Mouse (Mus musculus) liver, embryonic 12.5 days (tissue): ENCODE measurements around the gene Zbtb45. TPM values are rescaled to one million over a fixed set of nuclear protein-coding genes. Genes with fewer than 3 reads are reported as not detected.
A peak's percentile ranks its signal among the peaks of the same experiment; 100 is the strongest.

Source experiments
- ATAC-seq: fragments of 200-750 bp; cut with Nextera tagmentation; 2 replicates; pipeline ENCODE4 v1.8.0; 2017; ENCODE audit warnings: moderate number of reproducible peaks, mild to moderate bottlenecking, moderate library complexity
- H3K27ac ChIP-seq: fragments of 300-500 bp; sonication (generic); 2 replicates; pipeline ENCODE4 v1.5.1; 2016; ENCODE audit warnings: mild to moderate bottlenecking
- H3K27me3 ChIP-seq: fragments of 300-500 bp; sonication (generic); replicated peaks from 2 replicates; pipeline ENCODE4 v1.6.1; 2016; ENCODE audit warnings: mild to moderate bottlenecking, moderate library complexity
- H3K36me3 ChIP-seq: fragments of 300-500 bp; sonication (generic); 2 replicates; pipeline ENCODE4 v1.6.1; 2016; ENCODE audit warnings: mild to moderate bottlenecking, moderate library complexity
- H3K4me1 ChIP-seq: fragments of 300-500 bp; sonication (generic); 2 replicates; pipeline ENCODE4 v1.6.1; 2016
- H3K4me2 ChIP-seq: fragments of 300-500 bp; sonication (generic); 2 replicates; pipeline ENCODE4 v1.6.1; 2016; ENCODE audit warnings: mild to moderate bottlenecking, moderate library complexity
- H3K4me3 ChIP-seq: fragments of 300-500 bp; sonication (generic); 2 replicates; pipeline ENCODE4 v1.5.1; 2016; ENCODE audit warnings: mild to moderate bottlenecking, moderate library complexity
- H3K9ac ChIP-seq: fragments of 300-500 bp; sonication (generic); 2 replicates; pipeline ENCODE4 v1.6.1; 2016; ENCODE audit warnings: mild to moderate bottlenecking, moderate library complexity
- H3K9me3 ChIP-seq: fragments of 300-500 bp; sonication (generic); replicated peaks from 2 replicates; pipeline ENCODE4 v1.6.1; 2016; ENCODE audit warnings: mild to moderate bottlenecking, moderate library complexity
- WGBS: fragments of 180-500 bp; shearing (Covaris S2); methylation state at CpG from one replicate; pipeline ENCODE4 v1.1.7; 2016; ENCODE audit not compliant: insufficient replicate concordance; 5-methylcytosine and 5-hydroxymethylcytosine counted together
- polyA plus RNA-seq: library from polyadenylated mRNA; unstranded; fragments of >200 nt; fragmentation: Nextera tagmentation; extraction: Ambion mirVana; gene quantifications from 2 replicates; pipeline ENCODE4 v1.2.1, GENCODE M21; 2016

The Zbtb45 gene
- polyA plus RNA-seq, 1 experiment from 2014 or later = 20.0 TPM

DNA sequence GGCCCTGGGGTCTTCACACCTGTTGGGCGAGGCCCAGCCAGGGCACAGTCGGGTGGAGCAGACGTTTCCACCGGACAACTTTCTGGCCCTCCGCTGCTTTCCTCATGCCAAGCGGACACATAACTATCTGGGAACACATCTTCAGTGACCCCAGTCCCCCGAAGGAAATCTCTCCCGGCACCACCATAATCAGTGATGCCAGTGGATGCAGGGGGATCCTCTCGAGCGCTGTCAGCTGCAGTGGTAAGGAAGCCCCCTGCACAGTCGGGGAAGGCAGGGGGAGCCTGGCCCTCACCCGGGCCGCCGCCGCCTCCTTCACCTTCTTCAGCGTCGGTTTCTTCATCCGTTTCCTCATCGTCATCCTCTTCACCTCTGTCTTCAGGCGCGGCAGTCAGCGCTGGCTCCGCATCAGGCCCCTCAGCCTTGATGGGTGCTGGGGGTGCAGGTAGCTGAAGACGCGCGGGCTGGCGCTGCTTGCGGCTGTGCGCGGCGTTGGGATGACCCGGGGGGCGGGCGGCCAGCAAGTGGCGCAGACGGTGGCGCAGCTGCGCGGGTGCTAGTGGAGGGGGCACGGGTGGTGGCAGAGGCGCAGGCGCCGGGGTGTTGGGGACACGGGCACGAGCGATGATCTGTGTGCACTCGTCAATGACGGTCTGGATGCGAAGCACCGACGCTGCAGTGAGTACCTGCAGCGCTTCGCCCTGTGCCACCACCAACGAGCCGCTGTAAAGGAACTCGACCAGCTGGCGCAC lies 2.3 kb downstream of the Zbtb45 start:
- H3K36me3 ChIP-seq = peaks cover 38% of the 10 kb centered on the region
- no peak overlapping the region for H3K9ac ChIP-seq
- H3K27ac ChIP-seq = no peak overlapping the region
- peak overlapping the region; percentile 78; the same call in 1 of the 2 replicates for H3K4me2 ChIP-seq
- H3K9me3 ChIP-seq = no peaks in the 10 kb centered on the region
- WGBS = 74% methylated on average over 57 of the region's 57 CpGs
- ATAC-seq = no peak
- H3K4me3 ChIP-seq = no peak overlapping the region
- H3K4me1 ChIP-seq = peaks cover 21% of the 10 kb centered on the region
- H3K27me3 ChIP-seq = 0 out of 2 replicates have a peak, but pooled peaks cover 6% of the 10 kb centered on the region

DNA sequence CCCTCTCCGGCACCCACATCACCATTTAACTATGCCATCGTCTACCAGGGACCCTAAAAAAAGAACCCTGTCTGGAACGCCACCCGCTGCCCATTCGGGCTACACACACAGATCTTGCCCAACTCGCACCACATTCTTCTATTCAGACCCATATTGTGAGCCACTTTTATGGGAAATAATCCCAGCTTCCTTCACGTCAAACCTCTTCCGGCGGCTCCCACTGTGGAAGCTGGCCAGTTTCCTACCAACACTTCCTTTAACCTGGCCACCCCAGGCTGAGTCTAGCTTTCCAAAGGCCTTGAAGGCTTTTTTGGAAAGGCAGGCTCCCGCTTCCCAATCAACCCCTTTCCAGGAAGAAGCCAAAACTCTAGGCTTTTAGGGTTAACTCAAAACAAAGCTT lies 3.3 kb downstream of the Zbtb45 start:
- Histone ChIP-seq H3K4me2 (no peak overlapping the region), H3K4me1 (peaks cover 21% of the 10 kb centered on the region), H3K27ac (no peak overlapping the region), H3K4me3 (no peak overlapping the region), H3K9ac (no peak overlapping the region), H3K27me3 (0 out of 2 replicates have a peak, but pooled peaks cover 6% of the 10 kb centered on the region), H3K36me3 (peaks cover 38% of the 10 kb centered on the region), H3K9me3 (no peaks in the 10 kb centered on the region)
- ATAC-seq = no peak
- WGBS = 85% methylated on average over 10 of the region's 10 CpGs

GRCm38 (mm10) chr7:13006011-13006410 lies 3.8 kb downstream of the Zbtb45 start:
- H3K9me3 ChIP-seq = no peaks in the 10 kb centered on the region
- WGBS = 90% methylated on average over 17 of the region's 17 CpGs
- H3K4me3 ChIP-seq = no peak overlapping the region
- peaks cover 38% of the 10 kb centered on the region for H3K36me3 ChIP-seq
- no peak overlapping the region for H3K27ac ChIP-seq
- H3K4me2 ChIP-seq = no peak overlapping the region
- peaks cover 21% of the 10 kb centered on the region for H3K4me1 ChIP-seq
- H3K9ac ChIP-seq = no peak overlapping the region; the same call in 1 of the 2 replicates
- ATAC-seq = no peak
- H3K27me3 ChIP-seq = 0 out of 2 replicates have a peak, but pooled peaks cover 6% of the 10 kb centered on the region

GRCm38 (mm10) chr7:13003380-13003779 lies 6.5 kb downstream of the Zbtb45 start:
- Histone ChIP-seq H3K9me3 (no peaks in the 10 kb centered on the region), H3K4me2 (no peak overlapping the region), H3K4me1 (peaks cover 7% of the 10 kb centered on the region), H3K36me3 (peaks cover 37% of the 10 kb centered on the region), H3K4me3 (no peak overlapping the region), H3K9ac (no peak overlapping the region), H3K27ac (no peak overlapping the region), H3K27me3 (0 out of 2 replicates have a peak, but pooled peaks cover 6% of the 10 kb centered on the region)
- WGBS = 65% methylated on average over 5 of the region's 5 CpGs
- ATAC-seq = no peak

GRCm38 (mm10) chr7:13001584-13001983 lies 8.2 kb downstream of the Zbtb45 start:
- H3K27ac ChIP-seq = no peak overlapping the region
- 44% methylated on average over 1 of the region's 1 CpGs for WGBS
- no peaks in the 10 kb centered on the region for H3K27me3 ChIP-seq
- H3K9ac ChIP-seq = no peak overlapping the region
- H3K4me1 ChIP-seq = no peaks in the 10 kb centered on the region
- ATAC-seq = no peak
- H3K4me3 ChIP-seq = no peak overlapping the region
- H3K9me3 ChIP-seq = no peaks in the 10 kb centered on the region
- no peak overlapping the region for H3K4me2 ChIP-seq
- H3K36me3 ChIP-seq = peaks cover 19% of the 10 kb centered on the region

GRCm38 (mm10) chr7:12998851-12999250 lies 11.0 kb downstream of the Zbtb45 start, which contains the start of gene Trim28:
TSS of gene Trim28 (plus strand) at chr7:12999114.
- WGBS = 67% methylated on average over 3 of the region's 3 CpGs
- H3K9ac ChIP-seq = no peak within 1 kb of the TSS
- ATAC-seq = no peak
- H3K4me3 ChIP-seq = no peak within 1 kb of the TSS
- H3K9me3 ChIP-seq = no peaks in the 10 kb centered on the region
- no peaks in the 10 kb centered on the region; the same call in 1 of the 2 replicates for H3K27me3 ChIP-seq
- no peaks in the 10 kb centered on the region for H3K4me1 ChIP-seq
- H3K4me2 ChIP-seq = no peak within 1 kb of the TSS
- H3K27ac ChIP-seq = no peak within 1 kb of the TSS
- H3K36me3 ChIP-seq = no peaks in the 10 kb centered on the region

DNA sequence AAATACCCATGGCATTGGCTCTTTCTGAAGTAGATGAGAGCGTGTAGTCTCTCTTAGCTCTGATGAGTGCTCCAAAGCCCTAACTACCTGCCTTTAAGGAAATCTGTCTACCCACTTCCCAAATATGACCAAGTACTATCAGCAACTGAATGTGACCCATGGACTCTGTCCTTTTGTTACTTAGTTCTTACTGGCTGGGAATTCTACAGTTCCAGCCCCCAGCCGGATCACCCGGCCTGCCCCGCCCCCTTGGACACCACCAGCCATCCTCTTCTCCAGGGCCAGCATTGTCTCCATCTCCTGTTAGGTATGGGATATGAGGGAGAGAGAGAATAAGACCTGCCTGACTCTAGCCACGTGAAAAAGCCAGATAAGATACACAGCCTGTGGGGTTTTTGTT lies 11.8 kb downstream of the Zbtb45 start, which contains the start of gene Slc27a5:
Gene Slc27a5 (minus strand): TSS at position 140 of the 400 bp plus-strand sequence.
- Histone ChIP-seq H3K9me3 (no peaks in the 10 kb centered on the region), H3K27ac (no peak within 1 kb of the TSS), H3K4me2 (no peak within 1 kb of the TSS), H3K4me1 (no peaks in the 10 kb centered on the region), H3K27me3 (no peaks in the 10 kb centered on the region; the same call in 1 of the 2 replicates), H3K36me3 (no peaks in the 10 kb centered on the region), H3K4me3 (no peak within 1 kb of the TSS), H3K9ac (no peak within 1 kb of the TSS)
- peak; percentile 44; the same call in 1 of the 2 replicates for ATAC-seq
- WGBS = 56% methylated on average over 5 of the region's 5 CpGs

DNA sequence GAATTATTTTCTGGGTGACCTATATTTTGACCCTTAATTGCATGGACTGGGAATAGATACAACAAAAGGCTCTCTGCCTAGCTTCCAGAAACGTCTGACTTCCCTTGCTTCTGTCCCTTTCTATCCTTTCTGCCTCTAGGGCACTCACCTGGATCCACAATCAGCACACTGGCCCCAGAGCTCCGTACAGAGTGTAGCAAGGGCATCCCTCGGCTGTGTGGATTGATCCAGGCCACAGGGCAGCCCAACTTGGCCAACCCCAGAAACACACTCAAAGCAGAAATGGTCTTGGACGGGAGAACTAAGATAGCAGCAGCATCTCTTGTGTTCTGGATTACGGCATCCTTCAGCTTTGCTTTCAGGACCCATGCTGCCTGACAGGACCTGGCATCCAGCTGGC lies 12.6 kb downstream of the Zbtb45 start:
- Histone ChIP-seq H3K36me3 (no peaks in the 10 kb centered on the region), H3K9ac (no peak overlapping the region), H3K4me2 (no peak overlapping the region), H3K27me3 (no peaks in the 10 kb centered on the region; the same call in 1 of the 2 replicates), H3K4me1 (no peaks in the 10 kb centered on the region), H3K27ac (no peak overlapping the region), H3K4me3 (no peak overlapping the region), H3K9me3 (no peaks in the 10 kb centered on the region)
- ATAC-seq = no peak
- WGBS = 59% methylated on average over 5 of the region's 5 CpGs

DNA sequence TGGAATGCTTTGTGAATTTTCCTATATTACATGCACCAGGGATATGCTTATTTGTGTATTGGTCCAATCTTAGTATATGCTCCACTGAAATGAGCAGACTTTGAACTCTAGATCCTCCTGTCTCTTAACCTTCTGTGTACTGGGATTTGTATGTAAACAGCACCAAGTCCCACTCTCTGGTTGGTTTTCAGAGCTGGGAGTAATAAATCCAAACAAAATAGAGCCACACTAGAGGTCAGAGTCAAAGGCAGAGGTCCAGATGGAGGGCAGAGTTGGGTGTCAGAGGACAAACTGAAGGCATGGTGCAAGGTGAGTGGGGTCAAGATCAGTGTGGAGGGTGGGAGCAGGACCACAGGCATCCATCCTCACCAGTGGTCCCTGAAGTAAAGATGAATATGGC lies 14.0 kb downstream of the Zbtb45 start:
- no peaks in the 10 kb centered on the region for H3K4me1 ChIP-seq
- no peak for ATAC-seq
- H3K9ac ChIP-seq = no peak overlapping the region
- no peak overlapping the region for H3K4me3 ChIP-seq
- no peaks in the 10 kb centered on the region; the same call in 1 of the 2 replicates for H3K27me3 ChIP-seq
- no peak overlapping the region for H3K4me2 ChIP-seq
- no peak overlapping the region for H3K27ac ChIP-seq
- no peaks in the 10 kb centered on the region for H3K9me3 ChIP-seq
- no peaks in the 10 kb centered on the region for H3K36me3 ChIP-seq

DNA sequence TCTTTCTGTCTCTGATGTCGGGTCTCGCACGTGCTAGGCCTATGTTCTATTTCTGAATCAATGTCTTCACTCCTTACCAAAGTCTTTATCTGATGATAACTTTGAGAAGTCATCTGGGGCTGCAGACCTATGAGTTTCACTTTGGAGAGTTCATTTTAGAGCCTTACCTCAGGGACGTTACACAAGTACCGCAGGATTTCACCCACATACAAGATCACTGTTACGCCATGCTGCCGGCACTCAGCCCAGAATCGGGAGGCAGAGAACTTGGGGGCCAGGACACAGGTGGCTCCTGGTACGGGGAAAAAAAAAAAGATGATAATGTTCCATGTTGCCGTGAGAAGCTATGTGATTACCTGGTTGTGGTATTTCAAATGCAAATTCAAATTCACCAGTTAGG lies 16.7 kb downstream of the Zbtb45 start:
- no peaks in the 10 kb centered on the region; the same call in 1 of the 2 replicates for H3K27me3 ChIP-seq
- no peaks in the 10 kb centered on the region for H3K9me3 ChIP-seq
- no peaks in the 10 kb centered on the region for H3K36me3 ChIP-seq
- no peak overlapping the region for H3K4me2 ChIP-seq
- peaks cover 12% of the 10 kb centered on the region for H3K4me1 ChIP-seq
- H3K4me3 ChIP-seq = no peak overlapping the region
- no peak overlapping the region for H3K9ac ChIP-seq
- H3K27ac ChIP-seq = no peak overlapping the region
- WGBS = 71% methylated on average over 10 of the region's 10 CpGs
- ATAC-seq = no peak

GRCm38 (mm10) chr7:12992222-12992621 lies 17.6 kb downstream of the Zbtb45 start:
- Histone ChIP-seq H3K4me3 (no peak overlapping the region), H3K27me3 (no peaks in the 10 kb centered on the region; the same call in 1 of the 2 replicates), H3K9me3 (no peaks in the 10 kb centered on the region), H3K9ac (no peak overlapping the region), H3K4me1 (peaks cover 21% of the 10 kb centered on the region), H3K36me3 (no peaks in the 10 kb centered on the region), H3K27ac (no peak overlapping the region), H3K4me2 (no peak overlapping the region)
- 1% methylated on average over 3 of the region's 3 CpGs for WGBS
- ATAC-seq = no peak

DNA sequence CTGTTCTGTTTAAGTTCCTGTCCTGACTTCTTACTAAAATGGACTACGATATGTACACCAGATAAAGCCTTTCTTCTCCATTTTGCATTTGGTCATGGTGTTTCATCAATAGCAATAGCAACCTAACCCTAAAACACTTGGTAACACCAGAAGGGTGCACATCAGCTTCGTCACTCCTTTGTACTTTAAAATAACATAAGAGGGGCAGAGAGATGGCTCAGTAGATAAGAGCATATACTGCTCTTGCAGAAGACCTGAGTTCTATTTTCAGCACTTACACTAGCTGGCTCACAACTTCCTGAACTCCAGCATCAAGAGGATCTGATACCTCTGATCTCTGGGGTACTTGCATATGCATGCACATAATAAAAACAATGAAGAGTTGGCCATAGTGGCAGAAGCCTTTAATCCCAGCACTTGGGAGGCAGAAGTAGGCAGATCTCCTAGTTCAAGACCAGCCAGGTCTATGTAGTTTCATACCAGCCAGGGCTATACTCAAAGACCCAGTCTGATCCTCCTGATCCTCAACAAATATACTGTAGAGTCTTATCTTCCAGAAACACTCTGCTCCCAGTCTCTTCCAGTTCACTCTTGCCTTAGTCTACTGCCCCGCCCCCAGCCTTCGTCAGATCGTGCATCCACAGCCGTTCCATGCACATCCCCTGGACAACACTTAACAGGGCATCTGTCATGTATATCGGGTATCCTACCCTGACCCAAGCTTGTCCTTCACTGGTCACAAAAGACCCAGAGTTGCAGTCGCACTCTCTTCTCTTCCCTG lies 22.2 kb downstream of the Zbtb45 start:
- no peak overlapping the region; the same call in 1 of the 2 replicates for H3K9ac ChIP-seq
- no peak overlapping the region for H3K4me3 ChIP-seq
- peak; percentile 87 for ATAC-seq
- H3K27me3 ChIP-seq = no peaks in the 10 kb centered on the region; the same call in 1 of the 2 replicates
- peaks cover 2% of the 10 kb centered on the region for H3K36me3 ChIP-seq
- 0 out of 2 replicates have a peak, but pooled peaks cover 3% of the 10 kb centered on the region for H3K9me3 ChIP-seq
- WGBS = 45% methylated on average over 8 of the region's 8 CpGs
- peak overlapping the region; percentile 81 for H3K27ac ChIP-seq
- peaks cover 49% of the 10 kb centered on the region for H3K4me1 ChIP-seq
- peak overlapping the region; percentile 28 for H3K4me2 ChIP-seq
